Mouse (Mus musculus) embryonic fibroblast, embryonic 13.5 days (primary cell): ENCODE data around the gene Agpat2.

Experiments used
- CTCF ChIP-seq: IDR thresholded peaks from 2 replicates; pipeline ENCODE4 v1.5.1; 2011; ENCODE audit warnings: mild to moderate bottlenecking, control low read depth, low read length, moderate library complexity, borderline replicate concordance; ENCODE audit not compliant: insufficient read depth
- POLR2A ChIP-seq: IDR thresholded peaks from 2 replicates; pipeline ENCODE4 v1.6.1; 2011; ENCODE audit warnings: low read depth, mild to moderate bottlenecking, control low read depth, low read length, moderate library complexity

DNA sequence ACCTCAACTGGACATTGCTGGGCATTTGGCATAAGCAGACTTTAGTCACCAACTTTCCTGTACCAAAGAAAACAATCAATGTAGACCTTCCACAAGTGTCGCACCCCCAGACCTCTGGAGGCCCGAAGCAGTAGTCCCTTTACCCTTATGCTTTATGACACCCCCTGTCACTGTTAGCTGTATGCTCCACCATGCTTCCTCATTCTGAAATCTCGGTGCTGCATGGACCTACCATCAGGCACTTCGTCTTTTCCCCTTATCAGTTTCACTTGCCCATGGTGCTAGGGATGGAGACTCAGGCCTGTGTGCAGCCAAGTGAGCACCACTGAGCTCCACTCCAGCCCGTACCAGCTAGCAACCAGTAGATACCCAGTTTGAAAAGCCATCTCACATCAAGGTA lies 33.8 kb upstream of the Agpat2 start:
- TF ChIP-seq POLR2A (peak; percentile 20; the same call in 1 of the 2 replicates), CTCF (no peak)
